Mouse (Mus musculus) CH12.LX (cell line): Measurements from ENCODE around the gene Mapk11.

ENCODE experiments used
- CTCF ChIP-seq, 2 experiments: IDR thresholded peaks in 1 of 2; conservative IDR thresholded peaks in 1 of 2; 2 replicates each; pipeline ENCODE4 v1.5.1; 2011 to 2012; ENCODE audit warnings: low read depth in 2 of 2, low read length in 2 of 2, improper control_type of control experiment in 1 of 2, inconsistent platforms in 1 of 2, mild to moderate bottlenecking in 1 of 2, moderate library complexity in 1 of 2
- E2F4 ChIP-seq: IDR thresholded peaks from 2 replicates; pipeline ENCODE4 v1.6.1; 2011; ENCODE audit warnings: low read depth, low read length, improper control_type of control experiment; ENCODE audit not compliant: insufficient replicate concordance
- NRF1 ChIP-seq: IDR thresholded peaks from 2 replicates; pipeline ENCODE4 v1.6.1; 2014; ENCODE audit warnings: low read depth, mild to moderate bottlenecking, inconsistent platforms, low read length, improper control_type of control experiment, moderate library complexity
- PAX5 ChIP-seq: IDR thresholded peaks from 2 replicates; pipeline ENCODE4 v1.6.1; 2012; ENCODE audit warnings: low read length, inconsistent platforms, mixed read lengths
- POLR2A ChIP-seq: IDR thresholded peaks from 2 replicates; pipeline ENCODE4 v1.6.1; 2011; ENCODE audit warnings: low read depth, mild to moderate bottlenecking, improper control_type of control experiment, low read length
- USF2 ChIP-seq: conservative IDR thresholded peaks from 2 replicates; pipeline ENCODE4 v1.6.1; 2011; ENCODE audit warnings: low read depth, low read length, improper control_type of control experiment

DNA sequence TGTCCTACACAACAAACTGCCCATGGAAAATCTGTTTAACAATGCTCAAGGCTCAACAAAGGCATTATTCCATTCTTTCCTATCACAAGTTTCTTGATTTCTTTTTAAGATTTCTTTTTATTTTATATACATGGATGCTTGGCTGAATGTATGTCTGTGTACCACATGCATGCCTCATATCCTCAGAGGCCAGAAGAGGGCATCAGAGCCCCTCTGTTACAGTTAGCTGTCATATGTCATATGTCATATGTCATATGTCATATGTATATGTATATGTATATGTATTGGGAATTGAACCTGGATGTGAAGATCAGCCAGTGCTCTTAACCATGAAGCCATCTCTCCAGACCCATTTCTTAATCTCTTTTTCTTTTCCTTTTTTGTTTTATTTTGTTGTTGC is 31.4 kb downstream of the Mapk11 start:
- no peak for TF ChIP-seq USF2
- TF ChIP-seq E2F4 = no peak
- TF ChIP-seq POLR2A = no peak
- TF ChIP-seq CTCF (conservative IDR thresholded peaks at IDR 0.05 in 1 of 2, IDR thresholded peaks at IDR 0.05 in 1 of 2; ENCODE audit: low read depth in 2 of 2, low read length in 2 of 2) = peak in 1 of 2 experiments; percentile 68; a peak in 2 of 4 replicates
- TF ChIP-seq NRF1 = no peak
- no peak for TF ChIP-seq PAX5
